Mouse (Mus musculus) retina, postnatal 1 day (tissue): Measurements from ENCODE around the gene Ppp1r3f.
A peak's percentile ranks its signal among the peaks of the same experiment; 100 is the strongest.

Experiments used
- DNase-seq: peaks from one replicate; pipeline ENCODE4 v3.0.0-alpha.2; 2012

The Ppp1r3f gene

DNA sequence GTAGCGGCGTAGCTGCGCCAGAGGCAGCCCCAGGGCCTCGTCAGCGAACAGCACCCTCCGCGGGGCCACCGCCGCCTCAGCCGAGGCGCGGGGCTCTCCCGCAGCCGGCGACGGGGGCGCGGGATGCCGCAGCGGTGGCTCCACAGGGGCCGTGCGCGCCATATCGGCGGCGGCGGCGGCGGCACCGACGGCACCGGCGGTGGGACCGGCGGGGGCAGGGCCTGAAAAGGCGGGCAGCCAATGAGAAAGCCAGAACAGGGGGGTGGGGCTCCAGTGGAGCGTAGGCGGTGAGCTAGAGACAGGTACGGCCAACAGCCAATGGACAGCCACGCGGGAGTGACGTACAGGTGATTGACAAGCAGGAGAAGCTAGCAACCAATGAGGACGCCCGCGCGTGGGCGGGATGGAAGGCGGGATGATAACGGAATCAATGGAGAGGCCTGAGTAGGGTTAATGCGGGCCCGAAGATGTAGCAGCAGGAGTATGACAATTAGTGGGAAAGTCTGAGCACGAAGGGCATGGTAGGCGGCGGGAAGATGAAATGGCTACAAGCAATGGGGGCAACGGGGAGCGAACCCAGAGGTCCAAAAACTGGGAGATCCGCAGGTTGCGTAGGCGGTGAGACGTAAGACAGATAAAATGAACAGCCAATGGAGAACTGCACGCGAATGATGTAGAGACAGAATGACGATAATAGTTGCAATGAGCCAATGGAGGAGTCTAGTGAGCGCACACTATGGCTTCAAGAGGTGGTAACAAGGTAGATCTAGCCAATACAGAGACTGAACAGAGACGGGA, at the start of gene Ppp1r3f:
Gene Ppp1r3f, minus strand, starts transcription at position 197 of the 798 bp plus-strand sequence.
- DNase-seq = peak; percentile 96

- DNase-seq = no peak
Observed at GRCm38 (mm10) chrX:7617889-7618551, 43.9 kb upstream of the Ppp1r3f start.

GRCm38 (mm10) chrX:7610536-7611258, 36.6 kb upstream of the Ppp1r3f start:
- DNase-seq = peak; percentile 46

GRCm38 (mm10) chrX:7610035-7610434, 36.0 kb upstream of the Ppp1r3f start:
- peak; percentile 5 for DNase-seq

DNA sequence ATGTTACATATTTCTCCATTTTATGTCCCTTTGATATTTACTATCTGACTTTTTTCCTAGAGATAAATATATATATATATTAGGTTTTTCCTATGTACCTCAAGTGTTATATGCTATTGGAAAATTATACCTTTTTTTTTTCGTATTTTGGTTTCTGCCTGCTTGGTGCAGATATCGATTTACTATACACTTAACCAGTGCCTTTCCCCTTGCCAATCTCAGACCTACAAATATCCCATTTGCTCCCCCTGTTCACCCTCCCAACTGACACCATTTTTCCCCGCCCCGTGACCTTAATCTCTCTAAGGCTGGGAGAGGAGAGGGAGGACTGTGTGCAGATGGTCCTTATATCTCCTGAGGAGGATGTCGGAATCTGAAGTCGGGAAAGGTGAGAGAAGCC, 32.7 kb upstream of the Ppp1r3f start, which contains the start of gene Cacna1f:
Gene Cacna1f, plus strand, starts transcription at position 301 of the 400 bp plus-strand sequence.
- peak; percentile 44 for DNase-seq

DNA sequence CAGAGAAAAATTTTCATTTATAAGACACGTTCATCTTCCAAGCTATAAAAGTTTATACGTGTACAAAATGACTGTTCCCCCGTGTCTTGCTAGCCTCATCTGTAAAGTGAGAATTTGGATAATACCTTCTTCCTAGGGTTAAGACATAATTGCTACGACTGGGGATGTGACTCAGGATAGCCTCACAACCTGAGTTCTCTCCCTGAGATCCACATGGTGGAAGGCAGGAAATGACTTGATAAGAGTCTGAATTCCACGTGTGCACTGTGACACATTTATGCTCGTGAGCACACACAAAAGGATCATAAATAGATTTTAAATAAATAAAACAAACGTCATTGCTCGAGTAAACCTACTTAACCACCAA, 31.5 kb upstream of the Ppp1r3f start:
- no peak for DNase-seq

DNA sequence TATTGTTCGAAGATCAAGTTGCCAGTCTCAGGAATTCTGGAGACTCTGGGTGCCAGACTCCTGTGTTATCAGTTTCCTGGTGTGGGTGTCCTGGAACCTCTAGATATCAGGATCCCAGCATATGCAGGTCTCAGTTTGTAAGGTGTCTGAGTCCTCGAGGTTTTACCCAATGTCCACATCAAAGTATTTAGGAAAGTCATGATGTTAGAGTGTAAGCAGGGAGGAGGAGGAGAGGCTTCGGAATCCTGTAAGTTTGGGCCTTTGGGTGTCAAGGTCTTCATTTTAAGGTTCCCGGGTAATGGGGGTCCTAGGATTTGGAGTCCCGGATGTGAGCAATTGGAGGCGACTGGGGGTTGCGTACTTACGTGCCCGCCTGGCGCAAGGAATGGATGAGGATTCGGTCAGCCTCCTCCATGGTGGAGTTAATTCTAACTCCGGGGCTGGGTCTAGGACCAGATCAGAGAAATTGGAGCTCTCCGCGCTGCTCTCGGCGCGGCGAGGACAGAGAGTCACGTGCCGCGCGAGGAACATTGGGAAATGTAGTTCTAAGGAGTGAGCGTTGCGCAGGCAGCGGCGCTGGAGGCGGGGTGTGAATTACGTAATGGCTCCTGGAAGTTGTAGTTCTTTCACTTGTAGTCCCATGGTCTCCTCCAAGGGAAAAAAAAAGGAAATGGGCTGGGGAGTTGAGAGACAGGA, 30.9 kb upstream of the Ppp1r3f start, which contains the start of gene Ccdc22:
Gene Ccdc22, minus strand, starts transcription at position 639 of the 696 bp plus-strand sequence.
- DNase-seq = peak; percentile 89

- DNase-seq = no peak
Observed at GRCm38 (mm10) chrX:7604004-7604403, 29.9 kb upstream of the Ppp1r3f start.

GRCm38 (mm10) chrX:7595371-7595770, 21.3 kb upstream of the Ppp1r3f start:
- DNase-seq = no peak

DNA sequence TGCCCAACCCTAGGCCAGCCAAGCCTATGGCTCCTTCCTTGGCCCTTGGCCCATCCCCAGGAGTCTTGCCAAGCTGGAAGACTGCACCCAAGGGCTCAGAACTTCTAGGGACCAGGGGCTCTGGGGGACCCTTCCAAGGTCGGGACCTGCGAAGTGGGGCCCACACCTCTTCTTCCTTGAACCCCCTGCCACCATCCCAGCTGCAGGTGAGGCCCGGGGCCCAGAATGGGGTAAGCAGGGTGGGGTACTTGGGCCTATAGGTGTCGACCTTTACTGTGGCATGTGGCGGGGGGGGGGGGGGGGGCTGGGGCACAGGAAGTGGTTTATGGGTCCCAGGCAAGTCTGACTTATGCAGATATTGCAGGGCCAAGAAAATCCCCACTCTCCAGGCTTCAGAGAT, 12.3 kb upstream of the Ppp1r3f start:
- no peak for DNase-seq

GRCm38 (mm10) chrX:7583881-7584280, 9.8 kb upstream of the Ppp1r3f start:
- no peak for DNase-seq

GRCm38 (mm10) chrX:7581151-7581550, 7.1 kb upstream of the Ppp1r3f start:
- DNase-seq = no peak

GRCm38 (mm10) chrX:7574885-7575231, 775 bp upstream of the Ppp1r3f start:
- no peak for DNase-seq

- DNase-seq = peak; percentile 42
Observed at GRCm38 (mm10) chrX:7573176-7574086, 652 bp downstream of the Ppp1r3f start, which contains the start of gene Foxp3. Gene Foxp3 (plus strand): TSS chrX:7573644.

DNA sequence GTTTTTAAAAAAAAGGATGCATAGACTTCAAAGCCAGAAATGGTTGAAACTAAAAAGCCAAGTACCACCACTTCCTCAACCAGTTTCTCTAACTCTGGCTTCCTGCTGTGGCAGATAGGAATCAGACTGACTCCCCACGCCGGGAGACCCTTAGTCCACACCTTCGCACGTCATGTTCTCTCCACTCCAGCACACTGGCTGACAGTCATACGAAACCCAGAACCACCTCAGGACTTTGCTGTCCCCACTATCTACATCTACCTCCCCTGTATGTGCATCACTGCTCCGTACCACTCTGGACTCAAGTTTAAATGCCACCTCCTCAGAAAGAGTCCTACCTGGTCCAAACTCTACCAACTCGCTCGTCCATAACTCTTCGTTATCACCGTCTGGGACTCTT, 1.6 kb downstream of the Ppp1r3f start:
- DNase-seq = no peak

GRCm38 (mm10) chrX:7571565-7572136, 2.4 kb downstream of the Ppp1r3f start:
- no peak for DNase-seq

DNA sequence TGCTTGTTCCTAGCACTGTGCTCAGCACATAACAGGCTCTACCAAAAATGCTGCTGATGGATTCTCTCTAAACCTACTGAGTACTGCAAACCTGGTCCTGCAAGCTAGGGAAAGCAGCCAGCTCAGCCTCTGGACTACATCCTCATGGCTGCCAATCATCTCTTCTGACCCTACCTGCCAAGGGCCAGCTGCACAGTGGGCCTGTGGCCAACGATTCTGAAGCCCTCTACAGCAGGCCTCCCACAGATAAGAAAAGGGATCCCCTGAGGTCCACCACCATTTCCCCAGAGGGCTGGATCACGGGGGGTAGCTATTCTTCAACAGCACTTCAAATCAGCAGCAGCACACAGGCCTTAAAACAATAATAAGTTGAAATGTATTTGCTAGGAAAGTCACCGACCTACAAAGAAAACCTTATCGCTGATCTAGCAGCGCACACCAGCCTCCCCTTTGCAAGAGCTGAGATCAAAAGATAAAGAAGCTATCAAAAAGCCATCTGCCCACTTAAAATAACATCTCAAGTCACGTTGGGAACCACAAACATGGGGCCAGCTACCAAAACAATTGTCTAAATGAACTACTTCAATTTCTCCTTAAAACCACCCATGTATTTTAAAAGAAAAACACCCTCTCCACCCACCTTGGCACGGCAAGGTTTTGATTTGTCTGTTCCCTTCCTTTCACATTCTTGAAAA, 3.5 kb downstream of the Ppp1r3f start:
- DNase-seq = no peak

DNA sequence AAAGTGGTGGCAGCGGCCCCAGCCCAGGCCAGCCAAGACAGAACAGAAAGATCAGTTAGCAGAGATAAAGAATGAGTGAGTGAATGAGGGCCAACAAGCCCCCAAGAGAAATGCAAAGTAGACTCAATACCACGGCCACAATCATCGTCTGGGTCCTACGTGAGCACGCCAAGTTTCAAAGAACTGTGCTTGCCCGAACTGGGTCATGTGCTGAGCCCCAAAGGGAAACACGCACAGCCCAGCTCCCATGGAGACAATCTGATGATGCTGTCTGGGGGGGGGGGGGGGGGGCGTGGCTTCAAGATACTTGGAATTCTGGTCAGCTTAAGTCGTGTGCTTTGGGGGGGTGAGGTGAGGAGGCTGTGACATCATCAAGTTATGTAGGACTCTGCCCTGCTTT, 6.6 kb downstream of the Ppp1r3f start:
- no peak for DNase-seq

DNA sequence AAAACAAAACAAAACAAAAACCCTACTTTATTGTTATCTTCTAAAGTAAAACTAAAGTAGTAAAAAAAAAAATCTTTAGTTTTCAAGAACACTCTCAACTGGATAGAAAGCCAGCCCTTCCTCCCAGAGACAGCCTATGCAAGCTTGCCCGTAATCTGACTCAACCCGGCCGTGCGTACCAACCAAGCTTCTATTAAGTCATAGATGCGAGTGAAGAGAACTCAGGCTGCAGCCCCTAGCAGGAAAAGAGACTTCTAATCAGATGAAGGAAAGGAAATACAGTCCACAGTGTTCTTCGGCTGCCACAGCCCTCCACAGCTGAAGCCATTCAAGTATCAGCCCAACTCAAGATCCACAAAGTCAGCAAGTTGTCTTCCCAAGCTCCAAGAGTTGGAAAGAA, 7.7 kb downstream of the Ppp1r3f start:
- DNase-seq = no peak

GRCm38 (mm10) chrX:7563076-7563475, 11.0 kb downstream of the Ppp1r3f start:
- no peak for DNase-seq

DNA sequence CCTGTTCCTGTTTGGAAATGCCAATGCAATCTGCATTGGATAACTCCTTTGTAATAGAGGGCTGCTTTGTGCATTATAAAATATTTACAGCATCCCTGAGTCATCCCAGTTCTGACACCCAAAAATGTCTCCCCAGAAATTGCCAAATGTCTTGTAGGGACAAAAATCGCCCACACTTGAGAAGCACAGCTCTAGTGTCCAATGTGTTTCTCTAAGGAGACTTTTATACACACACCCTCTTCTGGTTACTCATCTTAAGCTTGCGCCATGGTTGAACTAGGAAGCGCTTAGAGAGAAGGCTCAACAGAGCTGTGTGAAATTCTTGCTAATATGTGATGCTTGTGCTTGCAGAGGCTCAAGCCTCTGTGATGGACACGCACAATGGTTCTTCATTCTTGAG, 20.6 kb downstream of the Ppp1r3f start:
- DNase-seq = no peak
